Mouse (Mus musculus) forebrain, embryonic 11.5 days (tissue): Measurements from ENCODE around the gene Sppl2a. TPM values are rescaled to one million over a fixed set of nuclear protein-coding genes. Genes with fewer than 3 reads are reported as not detected.

Experiments used
- ATAC-seq: fragments of 200-750 bp; cut with Nextera tagmentation; replicated peaks from 2 replicates; pipeline ENCODE4 v1.8.0; 2017; ENCODE audit warnings: moderate TSS enrichment; ENCODE audit not compliant: low FRiP score
- DNase-seq: peaks from one replicate; pipeline ENCODE4 v3.0.0-alpha.2; 2017; ENCODE audit warnings: low spot score
- H3K27ac ChIP-seq: fragments of 300-500 bp; sonication (generic); 2 replicates; pipeline ENCODE4 v1.5.1; 2014; ENCODE audit warnings: low read depth, low read length
- H3K27me3 ChIP-seq: fragments of 300-500 bp; sonication (generic); 2 replicates; pipeline ENCODE4 v1.6.1; 2014; ENCODE audit warnings: mild to moderate bottlenecking, low read length, mixed read lengths; ENCODE audit not compliant: control insufficient read depth, insufficient read depth
- H3K36me3 ChIP-seq: fragments of 300-500 bp; sonication (generic); 2 replicates; pipeline ENCODE4 v1.6.1; 2014; ENCODE audit warnings: mild to moderate bottlenecking, low read length, moderate library complexity, mixed read lengths; ENCODE audit not compliant: control insufficient read depth, insufficient read depth
- H3K4me1 ChIP-seq: fragments of 300-500 bp; sonication (generic); replicated peaks from 2 replicates; pipeline ENCODE4 v1.6.1; 2014; ENCODE audit warnings: low read length, mixed read lengths; ENCODE audit not compliant: control insufficient read depth, insufficient read depth
- H3K4me2 ChIP-seq: fragments of 300-500 bp; sonication (generic); 2 replicates; pipeline ENCODE4 v1.6.1; 2014; ENCODE audit warnings: low read depth, mild to moderate bottlenecking, low read length, moderate library complexity, mixed read lengths; ENCODE audit not compliant: severe bottlenecking
- H3K4me3 ChIP-seq: fragments of 300-500 bp; sonication (generic); 2 replicates; pipeline ENCODE4 v1.5.1; 2014; ENCODE audit warnings: low read depth, low read length
- H3K9ac ChIP-seq: fragments of 300-500 bp; sonication (generic); 2 replicates; pipeline ENCODE4 v1.6.1; 2014; ENCODE audit warnings: low read length
- H3K9me3 ChIP-seq: fragments of 300-500 bp; sonication (generic); 2 replicates; pipeline ENCODE4 v1.6.1; 2016; ENCODE audit warnings: low read length, mixed read lengths; ENCODE audit not compliant: control insufficient read depth
- WGBS: fragments of 180-500 bp; shearing (Covaris S2); extraction: QIAGEN DNeasy Blood & Tissue Kit; methylation state at CpG from one replicate; pipeline ENCODE4 v1.1.7; 2014; 5-methylcytosine and 5-hydroxymethylcytosine counted together
- microRNA-seq: library from miRNA; unstranded; fragments of <30 nt; microRNA quantifications from one replicate; pipeline ENCODE4, GENCODE M21; 2016; ENCODE audit not compliant: insufficient number of aligned reads
- polyA plus RNA-seq: library from polyadenylated mRNA; unstranded; fragments of >200 nt; fragmentation: Nextera tagmentation; extraction: Ambion mirVana; gene quantifications from 2 replicates; pipeline ENCODE4 v1.2.1, GENCODE M21; 2014

Gene Sppl2a
- polyA plus RNA-seq, 1 experiment from 2014 or later, result 35.2 TPM

DNA sequence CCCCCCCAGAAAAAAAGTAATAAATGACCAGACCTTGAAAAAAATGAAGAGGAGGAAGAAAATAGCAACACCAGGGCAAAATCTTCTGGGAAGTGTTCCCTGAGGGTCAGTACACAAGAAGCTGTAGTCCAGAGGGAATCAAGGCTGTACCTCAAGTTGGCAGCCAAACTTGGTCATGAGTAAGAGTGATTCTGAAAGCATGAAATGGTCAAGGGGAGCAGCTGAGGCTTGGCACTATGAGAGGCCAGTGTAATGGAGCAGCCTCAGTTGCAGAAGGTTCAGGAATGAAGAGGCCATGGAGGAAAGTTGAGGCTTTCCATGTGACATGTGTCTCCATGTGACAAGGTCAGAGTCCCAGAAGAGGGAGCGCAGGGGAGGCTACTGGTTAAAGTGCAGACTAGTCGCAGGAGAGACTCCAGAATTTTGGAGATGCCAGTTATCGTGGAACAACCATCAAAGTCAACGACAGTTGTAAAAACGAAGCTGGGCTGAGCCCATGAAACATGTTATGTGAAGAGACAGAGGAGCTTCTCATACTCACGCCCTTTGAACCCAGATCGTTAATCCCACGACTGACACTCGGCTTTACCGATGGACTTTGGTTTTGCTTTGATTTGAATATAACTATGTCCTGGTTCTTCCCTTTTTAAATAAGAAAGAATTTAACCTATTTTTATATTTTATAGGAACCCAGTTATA, 67.4 kb downstream of the Sppl2a start:
- Histone ChIP-seq H3K9ac (no peak overlapping the region), H3K36me3 (no peaks in the 10 kb centered on the region), H3K4me1 (no peaks in the 10 kb centered on the region), H3K4me3 (no peak overlapping the region), H3K4me2 (no peak overlapping the region), H3K27me3 (no peaks in the 10 kb centered on the region), H3K27ac (no peak overlapping the region), H3K9me3 (no peaks in the 10 kb centered on the region)
- 95% methylated on average over 10 of the region's 10 CpGs for WGBS
- DNase-seq, result no peak
- ATAC-seq, result no peak

DNA sequence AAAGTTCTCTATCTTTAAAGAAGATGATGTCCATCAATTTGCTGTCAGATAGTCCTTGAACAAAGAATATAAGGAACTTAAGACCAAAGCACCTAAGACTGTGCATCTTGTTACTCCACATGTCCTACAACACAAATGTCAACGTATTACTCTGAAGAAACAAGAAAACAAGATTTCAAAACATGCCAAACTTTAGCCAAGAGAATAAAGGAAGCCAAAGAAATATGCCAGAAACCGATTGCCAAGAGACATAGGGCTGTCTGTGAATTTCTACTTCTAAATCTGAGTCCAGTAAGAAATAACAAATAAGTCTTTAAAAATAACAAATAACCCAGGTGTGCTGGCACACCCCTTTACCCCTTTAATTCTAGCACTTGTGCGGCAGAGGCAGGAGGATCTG, 68.0 kb downstream of the Sppl2a start:
- Histone ChIP-seq H3K9me3 (no peaks in the 10 kb centered on the region), H3K27me3 (no peaks in the 10 kb centered on the region), H3K36me3 (no peaks in the 10 kb centered on the region), H3K9ac (no peak overlapping the region), H3K4me2 (no peak overlapping the region), H3K27ac (no peak overlapping the region), H3K4me3 (no peak overlapping the region), H3K4me1 (no peaks in the 10 kb centered on the region)
- no peak for DNase-seq
- 94% methylated on average over 3 of the region's 3 CpGs for WGBS
- no peak for ATAC-seq

DNA sequence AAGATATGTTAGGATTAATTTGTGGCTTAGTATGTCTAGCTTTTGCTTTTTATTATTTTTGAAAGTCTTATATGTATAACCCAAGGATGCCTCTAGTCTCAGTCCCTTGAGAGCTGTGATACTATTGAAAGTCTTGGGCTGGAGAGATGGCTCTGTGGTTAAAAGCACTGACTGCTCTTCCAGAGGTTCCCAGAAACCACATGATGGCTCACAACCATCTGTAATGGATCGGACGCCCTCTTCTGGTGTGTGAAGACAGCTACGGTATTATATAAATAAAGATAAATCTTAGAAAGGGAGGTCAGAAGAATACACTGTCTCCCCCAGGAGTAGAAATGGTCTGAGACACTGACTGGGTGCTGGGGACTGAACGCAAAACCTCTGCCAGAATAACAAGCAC, 88.3 kb downstream of the Sppl2a start:
- H3K27me3 ChIP-seq, result no peaks in the 10 kb centered on the region
- no peak for DNase-seq
- no peak overlapping the region for H3K4me3 ChIP-seq
- H3K36me3 ChIP-seq, result no peaks in the 10 kb centered on the region
- 90% methylated on average over 4 of the region's 4 CpGs for WGBS
- H3K27ac ChIP-seq, result no peak overlapping the region
- no peak overlapping the region for H3K9ac ChIP-seq
- H3K9me3 ChIP-seq, result no peaks in the 10 kb centered on the region
- no peaks in the 10 kb centered on the region for H3K4me1 ChIP-seq
- no peak for ATAC-seq
- H3K4me2 ChIP-seq, result no peak overlapping the region

Small RNA genes within 50 kb of the gene (microRNA-seq; reads per million reads assigned to microRNA genes)
- 3.4 reads per million for gene Mir3473g

Other genes with a start within 250 kb of the Sppl2a start
- 45.7 and 50.6 TPM in 2 replicates for gene Usp8, start 225.9 kb downstream of the Sppl2a start, polyA plus RNA-seq
- gene Usp50, start 149.8 kb downstream of the Sppl2a start, polyA plus RNA-seq, result 2.9 and 4.0 TPM in 2 replicates
- gene Trpm7, start 57.0 kb downstream of the Sppl2a start, polyA plus RNA-seq, result 39.4 and 50.9 TPM in 2 replicates
- gene Ap4e1, start 75.5 kb upstream of the Sppl2a start, polyA plus RNA-seq, result 11.3 and 13.1 TPM in 2 replicates
- gene Blvra, start 137.4 kb upstream of the Sppl2a start, polyA plus RNA-seq, result 15.2 and 20.3 TPM in 2 replicates
- 130 and 132 TPM in 2 replicates for gene Ncaph, start 200.7 kb upstream of the Sppl2a start, polyA plus RNA-seq
- 22.5 and 23.5 TPM in 2 replicates for gene Itpripl1, start 210.2 kb upstream of the Sppl2a start, polyA plus RNA-seq